Mouse (Mus musculus): ENCODE results near the gene Bud13. TPM values are rescaled to one million over a fixed set of nuclear protein-coding genes. Genes with fewer than 3 reads are reported as not detected.

Bud13 gene
- total and polyA plus RNA-seq, 3 experiments = 13.9 to 26.3 TPM; not detected in 1

GRCm38 (mm10) chr9:46272070-46272469, 10.7 kb upstream of the Bud13 start:
- peaks cover 5 to 14% of the 10 kb centered on the region in 2 experiments; a peak in 3 of 4 replicates for H3K4me1 ChIP-seq (ENCODE audit: control insufficient read depth in 1 of 2, insufficient read depth in 2 of 2, low read length in 2 of 2)
- no peaks in the 10 kb centered on the region for H3K27me3 ChIP-seq (ENCODE audit: control insufficient read depth in 1 of 2, insufficient read depth in 2 of 2, low read length in 2 of 2)
- H3K9me3 ChIP-seq (replicated peaks; ENCODE audit: insufficient read depth, low read length) = no peaks in the 10 kb centered on the region
- peak overlapping the region; percentile 88 for H3K27ac ChIP-seq (ENCODE audit: control insufficient read depth, low read depth, low read length)
- peaks cover 27% of the 10 kb centered on the region for H3K79me2 ChIP-seq (ENCODE audit: control insufficient read depth, insufficient read depth, low read length, poor library complexity)
- peak; percentile 88 for DNase-seq (ENCODE audit: low read depth, low spot score)
- TF ChIP-seq GATA1 (IDR thresholded peaks at IDR 0.05; ENCODE audit: low read depth, low read length) = peak; percentile 73
- TF ChIP-seq TBP (IDR thresholded peaks at IDR 0.05; ENCODE audit: low read depth, low read length) = peak; percentile 58; the same call in 1 of the 2 replicates
- TF ChIP-seq MYC (IDR thresholded peaks at IDR 0.05; ENCODE audit: low read depth, low read length) = peak; percentile 92
- TF ChIP-seq MYB (IDR thresholded peaks at IDR 0.05; ENCODE audit: low read depth, low read length) = no peak
- TF ChIP-seq MXI1 (IDR thresholded peaks at IDR 0.05; ENCODE audit: low read depth, low read length) = peak; percentile 93
- peak; percentile 19; the same call in 1 of the 2 replicates for TF ChIP-seq NELFE (IDR thresholded peaks at IDR 0.05; ENCODE audit: low read depth, low read length)
- no peak for TF ChIP-seq ZC3H11A (IDR thresholded peaks at IDR 0.05; ENCODE audit: low read depth, low read length)
- TF ChIP-seq USF2 (IDR thresholded peaks at IDR 0.05; ENCODE audit: borderline replicate concordance in 1 of 2, insufficient read depth in 1 of 2, low read depth in 1 of 2, low read length in 2 of 2) = peak in 1 of 2 experiments; percentile 58; a peak in 1 of 4 replicates
- peak; percentile 76 for TF ChIP-seq SIN3A (IDR thresholded peaks at IDR 0.05; ENCODE audit: low read length)
- TF ChIP-seq TCF12 (IDR thresholded peaks at IDR 0.05; ENCODE audit: low read depth, low read length) = peak; percentile 70
- TF ChIP-seq ZNF384 (IDR thresholded peaks at IDR 0.05; ENCODE audit: low read depth, low read length) = peak; percentile 56; the same call in 1 of the 2 replicates
- TF ChIP-seq EP300 (IDR thresholded peaks at IDR 0.05; ENCODE audit: low read depth in 1 of 2, low read length in 2 of 2) = peak; percentile 75 to 81
- no peak for TF ChIP-seq ZMIZ1 (IDR thresholded peaks at IDR 0.05; ENCODE audit: low read depth, low read length)
- peak; percentile 91 for TF ChIP-seq USF1 (IDR thresholded peaks at IDR 0.05; ENCODE audit: low read depth, low read length)
- TF ChIP-seq MAX (IDR thresholded peaks at IDR 0.05; ENCODE audit: low read length) = peak; percentile 86
- TF ChIP-seq RCOR1 (IDR thresholded peaks at IDR 0.05; ENCODE audit: low read depth, low read length) = peak; percentile 83
- no peak for TF ChIP-seq POLR2AphosphoS2 (IDR thresholded peaks at IDR 0.05; ENCODE audit: low read length)
- peak; percentile 78 for TF ChIP-seq ETS1 (IDR thresholded peaks at IDR 0.05; ENCODE audit: low read depth, low read length)
- peak; percentile 66 for TF ChIP-seq HCFC1 (IDR thresholded peaks at IDR 0.05; ENCODE audit: low read depth, low read length)
- no peak for TF ChIP-seq CTCF (IDR thresholded peaks at IDR 0.05 in 2 of 3, conservative IDR thresholded peaks at IDR 0.05 in 1 of 3; ENCODE audit: control insufficient read depth in 1 of 3, insufficient read depth in 1 of 3, low read depth in 2 of 3, low read length in 3 of 3, poor library complexity in 1 of 3, severe bottlenecking in 1 of 3)
- TF ChIP-seq BHLHE40 (IDR thresholded peaks at IDR 0.05; ENCODE audit: borderline replicate concordance, low read depth, low read length) = peak; percentile 59; the same call in 1 of the 2 replicates
- H3K4me3 ChIP-seq (ENCODE audit: control insufficient read depth in 1 of 2, insufficient read depth in 1 of 2, low read depth in 2 of 2, low read length in 2 of 2) = peak overlapping the region; percentile 79 to 89
- H3K36me3 ChIP-seq (ENCODE audit: control insufficient read depth in 1 of 2, insufficient read depth in 2 of 2, low read length in 2 of 2) = peaks cover 10 to 19% of the 10 kb centered on the region in 2 experiments
- H3K9ac ChIP-seq (ENCODE audit: control insufficient read depth, low read depth, low read length, poor library complexity, severe bottlenecking) = peak overlapping the region; percentile 67

All from MEL (cell line).